Mouse (Mus musculus): ENCODE data around the gene Ciao1. TPM values are rescaled to one million over a fixed set of nuclear protein-coding genes. Genes with fewer than 3 reads are reported as not detected.
"Not testable (repeated sequence)": the region's sequence is repeated elsewhere in the genome, so short reads cannot be mapped to it uniquely, and the experiment has no call there.

Gene Ciao1
- 105 and 110 TPM in 2 replicates for polyA plus RNA-seq (2012; rRNA removed)

DNA sequence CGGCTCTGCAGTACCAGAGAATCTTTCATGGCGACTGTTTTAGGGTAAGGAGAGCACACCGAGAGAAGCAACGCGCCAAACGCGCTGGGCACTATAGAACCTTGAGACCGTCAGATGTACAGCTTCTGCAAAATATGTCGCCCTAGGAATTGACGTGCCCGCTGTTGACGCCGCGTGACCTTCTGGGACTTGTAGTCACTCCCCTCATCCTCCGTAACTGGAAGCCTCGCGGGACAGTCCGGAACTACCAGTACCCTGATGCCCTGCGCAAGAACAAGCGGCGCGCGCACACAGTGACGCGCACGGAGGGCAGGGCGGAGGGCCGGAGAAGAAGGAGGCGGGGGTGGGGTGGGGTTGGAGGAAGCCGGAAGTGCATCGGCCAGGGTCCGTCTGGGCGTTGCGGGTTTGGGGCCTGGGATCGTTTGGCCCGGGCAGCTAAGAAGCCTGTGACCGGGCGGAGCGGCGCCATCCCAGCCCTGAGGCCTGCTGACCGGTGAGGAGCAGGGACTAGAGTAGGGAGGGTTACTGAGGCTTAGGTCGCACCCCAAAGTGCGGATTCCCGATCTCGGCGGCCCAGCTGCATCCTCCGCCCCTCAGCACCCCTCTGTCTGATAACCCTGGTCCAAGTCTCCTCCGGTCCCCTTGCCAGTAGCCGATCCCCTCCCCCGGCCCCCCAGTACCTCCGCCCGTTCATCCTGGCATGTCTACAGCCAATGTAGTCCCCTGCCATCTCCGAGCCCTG lies at the start of gene Ciao1, which contains the start of gene Tmem127:
TSS of gene Ciao1 (minus strand) at position 225 of the 742 bp plus-strand sequence.
TSS of gene Tmem127 (plus strand) at position 317 of the 742 bp plus-strand sequence.
- peak within 1 kb of the TSS; percentile 68 for H3K27ac ChIP-seq (ENCODE audit: insufficient read depth, low read length)
- DNase-seq = peak; percentile 96 to 99
- peaks cover 7% of the 10 kb centered on the region; the same call in 1 of the 2 replicates for H3K4me1 ChIP-seq (ENCODE audit: control insufficient read depth, insufficient read depth, low read length)
- peak within 1 kb of the TSS; percentile 88 for H3K4me3 ChIP-seq (replicated peaks; ENCODE audit: insufficient read depth, low read depth, low read length)
- under 1% methylated on average over 53 of the region's 53 CpGs for WGBS
- TF ChIP-seq CTCF (IDR thresholded peaks at IDR 0.05; ENCODE audit: borderline replicate concordance, insufficient read depth, low read depth, low read length) (no peak), POLR2A (IDR thresholded peaks at IDR 0.05; ENCODE audit: borderline replicate concordance, insufficient read depth, low read length) (peak; percentile 74; the same call in 1 of the 2 replicates)
- no peaks in the 10 kb centered on the region for H3K27me3 ChIP-seq (ENCODE audit: control insufficient read depth, insufficient read depth, low read length)

DNA sequence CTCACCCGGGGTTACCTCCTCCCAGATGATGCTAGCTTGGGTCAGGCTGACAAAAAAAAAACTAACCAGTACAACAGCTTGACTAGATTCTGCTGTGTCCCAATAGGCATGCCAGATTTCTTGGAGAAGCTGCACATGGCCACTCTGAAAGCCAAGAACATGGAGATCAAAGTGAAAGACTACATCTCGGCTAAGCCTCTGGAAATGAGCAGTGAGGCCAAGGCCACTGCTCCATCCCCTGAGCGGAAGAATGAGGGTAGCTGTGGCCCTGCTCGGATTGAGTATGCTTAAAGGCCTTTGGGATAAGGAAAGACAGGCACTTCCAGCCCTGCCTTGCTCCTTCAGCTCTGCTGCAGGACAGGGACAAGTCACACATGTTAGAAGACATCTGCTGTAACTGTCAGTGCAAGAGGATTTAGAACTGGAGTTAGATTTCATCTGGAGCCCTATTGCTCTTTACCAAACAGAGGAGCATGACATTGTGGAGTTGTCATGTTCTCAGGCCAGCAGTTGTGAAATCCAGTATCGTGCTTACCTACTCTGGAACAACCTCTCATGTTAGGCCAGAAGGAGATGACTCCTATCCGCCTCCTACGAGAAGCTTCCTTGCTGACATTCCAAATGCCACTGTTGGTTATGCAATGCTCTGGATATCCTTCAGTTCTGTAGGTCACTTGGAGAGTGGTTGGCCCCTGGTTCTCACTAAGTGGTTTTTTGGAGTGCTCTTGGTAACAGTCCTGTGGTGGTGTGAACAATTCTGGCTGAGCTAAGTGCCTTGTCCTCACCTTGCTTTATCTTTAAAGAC lies 49.6 kb upstream of the Ciao1 start:
- Histone ChIP-seq H3K27ac (ENCODE audit: insufficient read depth, low read length) (no peak overlapping the region), H3K4me3 (replicated peaks; ENCODE audit: insufficient read depth, low read depth, low read length) (no peak overlapping the region), H3K27me3 (ENCODE audit: control insufficient read depth, insufficient read depth, low read length) (no peaks in the 10 kb centered on the region), H3K4me1 (ENCODE audit: control insufficient read depth, insufficient read depth, low read length) (no peaks in the 10 kb centered on the region; the same call in none of the 2 replicates)
- DNase-seq = no peak
- WGBS = 79% methylated on average over 7 of the region's 7 CpGs
- no peak for TF ChIP-seq POLR2A (IDR thresholded peaks at IDR 0.05; ENCODE audit: borderline replicate concordance, insufficient read depth, low read length)
- no peak for TF ChIP-seq CTCF (IDR thresholded peaks at IDR 0.05; ENCODE audit: borderline replicate concordance, insufficient read depth, low read depth, low read length)

DNA sequence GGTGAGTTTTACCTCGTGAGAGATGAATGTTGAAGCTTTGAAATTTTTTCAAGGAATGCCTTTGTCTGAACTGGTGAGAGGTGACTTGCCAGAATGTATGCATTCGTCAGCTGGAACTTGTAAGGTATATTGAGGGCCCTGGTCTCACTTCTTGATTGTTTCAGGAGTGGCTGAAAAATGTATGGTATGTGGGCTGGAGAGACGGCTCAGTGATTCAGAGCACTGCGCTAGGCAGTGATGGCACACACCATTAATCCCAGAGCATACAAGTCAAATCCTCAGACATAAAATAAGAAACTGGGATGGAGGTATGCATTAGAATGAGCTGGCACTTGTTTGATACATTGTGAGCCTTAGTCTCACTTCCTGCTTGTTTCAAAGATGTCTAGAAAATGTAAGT lies 44.6 kb upstream of the Ciao1 start:
- TF ChIP-seq POLR2A (IDR thresholded peaks at IDR 0.05; ENCODE audit: borderline replicate concordance, insufficient read depth, low read length) = no peak
- TF ChIP-seq CTCF (IDR thresholded peaks at IDR 0.05; ENCODE audit: borderline replicate concordance, insufficient read depth, low read depth, low read length) = no peak
- 90% methylated on average over 4 of the region's 4 CpGs for WGBS
- no peak for DNase-seq
- H3K4me1 ChIP-seq (ENCODE audit: control insufficient read depth, insufficient read depth, low read length) = no peaks in the 10 kb centered on the region; the same call in 1 of the 2 replicates
- no peaks in the 10 kb centered on the region for H3K27me3 ChIP-seq (ENCODE audit: control insufficient read depth, insufficient read depth, low read length)
- H3K27ac ChIP-seq (ENCODE audit: insufficient read depth, low read length) = no peak overlapping the region
- no peak overlapping the region for H3K4me3 ChIP-seq (replicated peaks; ENCODE audit: insufficient read depth, low read depth, low read length)

DNA sequence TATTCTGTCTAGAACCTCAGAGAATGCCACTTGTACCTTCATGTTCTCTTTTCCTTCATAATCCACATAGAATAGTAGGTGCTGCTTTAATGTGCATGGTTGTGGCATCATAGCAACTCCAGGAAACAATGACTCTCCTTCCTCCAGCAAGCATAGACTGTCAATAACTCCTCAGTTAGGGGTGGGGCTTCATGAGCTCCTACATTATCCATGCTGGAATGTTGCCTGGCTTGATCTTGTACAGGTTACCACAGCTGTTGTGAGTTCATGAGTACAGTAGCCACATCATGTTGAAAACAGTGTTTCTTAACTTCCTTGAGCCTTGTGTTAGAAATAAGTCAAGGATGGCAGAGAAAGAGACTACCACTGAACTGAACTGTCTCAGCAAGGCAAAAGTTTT lies 30.5 kb upstream of the Ciao1 start:
- no peak overlapping the region for H3K4me3 ChIP-seq (replicated peaks; ENCODE audit: insufficient read depth, low read depth, low read length)
- no peaks in the 10 kb centered on the region for H3K27me3 ChIP-seq (ENCODE audit: control insufficient read depth, insufficient read depth, low read length)
- H3K27ac ChIP-seq (ENCODE audit: insufficient read depth, low read length) = no peak overlapping the region
- no peak for DNase-seq
- peaks cover 4% of the 10 kb centered on the region; the same call in 1 of the 2 replicates for H3K4me1 ChIP-seq (ENCODE audit: control insufficient read depth, insufficient read depth, low read length)
- TF ChIP-seq POLR2A (IDR thresholded peaks at IDR 0.05; ENCODE audit: borderline replicate concordance, insufficient read depth, low read length) (no peak), CTCF (IDR thresholded peaks at IDR 0.05; ENCODE audit: borderline replicate concordance, insufficient read depth, low read depth, low read length) (no peak)

DNA sequence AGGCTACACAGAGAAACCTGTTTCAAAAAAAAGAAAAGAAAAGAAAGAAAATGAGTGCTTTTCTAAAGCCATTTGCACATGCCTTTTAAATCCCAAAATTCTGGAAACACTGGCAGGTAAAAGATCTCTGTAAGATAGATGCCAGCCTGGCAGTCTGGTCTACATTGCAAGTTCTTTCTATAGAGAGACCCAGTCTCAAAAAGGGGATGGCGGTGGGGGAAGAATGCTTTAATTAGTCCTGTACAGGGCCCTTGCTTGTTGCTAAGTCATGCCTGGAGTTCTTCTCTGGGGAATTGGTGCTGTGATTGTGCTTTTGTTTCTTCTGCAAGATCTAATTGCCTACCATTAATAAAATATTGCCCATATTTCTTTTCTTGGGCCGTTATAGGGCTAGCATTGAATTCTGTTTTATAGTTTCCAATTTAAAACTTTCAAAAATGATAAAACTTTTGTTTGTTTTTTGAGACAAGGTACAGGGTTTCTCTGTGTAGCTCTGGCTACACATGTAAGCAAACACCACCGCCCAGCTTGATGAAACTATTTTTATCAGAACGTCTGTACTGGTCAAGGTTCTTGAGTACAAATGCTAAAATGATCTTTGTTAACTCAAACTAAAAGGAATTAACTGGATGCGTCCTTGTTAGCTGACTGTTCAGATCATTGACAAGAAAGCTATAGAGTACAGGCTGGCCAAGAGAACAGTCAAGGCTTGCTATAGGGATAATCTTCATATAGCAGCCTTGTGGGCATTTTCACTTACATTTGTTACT lies 28.1 kb upstream of the Ciao1 start:
- TF ChIP-seq CTCF (IDR thresholded peaks at IDR 0.05; ENCODE audit: borderline replicate concordance, insufficient read depth, low read depth, low read length) = no peak
- H3K27me3 ChIP-seq (ENCODE audit: control insufficient read depth, insufficient read depth, low read length) = no peaks in the 10 kb centered on the region
- H3K27ac ChIP-seq (ENCODE audit: insufficient read depth, low read length) = no peak overlapping the region
- no peak overlapping the region for H3K4me3 ChIP-seq (replicated peaks; ENCODE audit: insufficient read depth, low read depth, low read length)
- 59% methylated on average over 5 of the region's 5 CpGs for WGBS
- DNase-seq = no peak
- peaks cover 4% of the 10 kb centered on the region; the same call in 1 of the 2 replicates for H3K4me1 ChIP-seq (ENCODE audit: control insufficient read depth, insufficient read depth, low read length)

DNA sequence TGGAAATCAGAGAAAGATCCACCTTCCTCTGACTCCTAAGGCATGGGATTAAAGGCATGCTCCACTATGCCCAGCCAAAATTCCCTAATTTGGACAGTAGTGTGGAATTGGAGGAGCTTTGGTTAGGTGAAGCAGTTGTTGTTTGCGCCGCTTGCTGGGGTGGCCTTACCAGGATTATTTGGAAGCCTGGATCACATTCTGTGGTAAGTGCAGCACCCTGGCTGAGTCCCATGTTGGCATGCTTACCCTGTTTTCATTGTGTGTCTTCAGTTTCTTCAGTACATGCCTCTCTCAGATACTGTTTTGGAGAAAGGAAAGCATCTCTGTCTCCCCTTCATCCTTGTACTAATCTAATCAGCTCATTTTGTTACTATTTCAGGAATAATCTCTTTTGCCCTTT lies 27.0 kb upstream of the Ciao1 start:
- 13% methylated on average over 2 of the region's 2 CpGs for WGBS
- TF ChIP-seq CTCF (IDR thresholded peaks at IDR 0.05; ENCODE audit: borderline replicate concordance, insufficient read depth, low read depth, low read length) (no peak), POLR2A (IDR thresholded peaks at IDR 0.05; ENCODE audit: borderline replicate concordance, insufficient read depth, low read length) (no peak)
- DNase-seq = no peak
- Histone ChIP-seq H3K27ac (ENCODE audit: insufficient read depth, low read length) (no peak overlapping the region), H3K4me3 (replicated peaks; ENCODE audit: insufficient read depth, low read depth, low read length) (no peak overlapping the region), H3K4me1 (ENCODE audit: control insufficient read depth, insufficient read depth, low read length) (peaks cover 4% of the 10 kb centered on the region; the same call in 1 of the 2 replicates), H3K27me3 (ENCODE audit: control insufficient read depth, insufficient read depth, low read length) (no peaks in the 10 kb centered on the region)

DNA sequence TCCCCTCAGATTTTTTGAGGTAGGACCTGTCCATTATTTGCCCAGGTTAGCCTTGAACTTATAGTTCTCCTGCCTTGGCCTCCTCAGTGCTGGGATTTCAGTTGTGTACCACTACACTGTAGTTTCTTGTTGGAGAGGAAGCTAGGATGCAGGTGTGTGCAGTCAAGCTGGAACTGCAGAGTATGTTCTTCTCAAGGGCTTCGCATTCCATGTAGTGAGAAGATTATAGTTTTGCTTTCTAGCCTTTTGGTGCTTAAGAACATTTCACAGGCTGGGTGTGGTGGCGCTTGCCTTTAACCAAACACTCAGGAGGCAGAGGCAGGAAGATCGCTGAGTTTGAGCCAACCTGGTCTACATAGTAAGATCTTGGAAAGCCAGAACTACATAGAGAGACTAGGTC lies 25.2 kb upstream of the Ciao1 start:
- H3K27ac ChIP-seq (ENCODE audit: insufficient read depth, low read length) = no peak overlapping the region
- no peaks in the 10 kb centered on the region; the same call in 1 of the 2 replicates for H3K4me1 ChIP-seq (ENCODE audit: control insufficient read depth, insufficient read depth, low read length)
- no peak for DNase-seq
- WGBS = 96% methylated on average over 3 of the region's 3 CpGs
- no peaks in the 10 kb centered on the region for H3K27me3 ChIP-seq (ENCODE audit: control insufficient read depth, insufficient read depth, low read length)
- H3K4me3 ChIP-seq (replicated peaks; ENCODE audit: insufficient read depth, low read depth, low read length) = no peak overlapping the region
- TF ChIP-seq POLR2A (IDR thresholded peaks at IDR 0.05; ENCODE audit: borderline replicate concordance, insufficient read depth, low read length) (no peak), CTCF (IDR thresholded peaks at IDR 0.05; ENCODE audit: borderline replicate concordance, insufficient read depth, low read depth, low read length) (no peak)

DNA sequence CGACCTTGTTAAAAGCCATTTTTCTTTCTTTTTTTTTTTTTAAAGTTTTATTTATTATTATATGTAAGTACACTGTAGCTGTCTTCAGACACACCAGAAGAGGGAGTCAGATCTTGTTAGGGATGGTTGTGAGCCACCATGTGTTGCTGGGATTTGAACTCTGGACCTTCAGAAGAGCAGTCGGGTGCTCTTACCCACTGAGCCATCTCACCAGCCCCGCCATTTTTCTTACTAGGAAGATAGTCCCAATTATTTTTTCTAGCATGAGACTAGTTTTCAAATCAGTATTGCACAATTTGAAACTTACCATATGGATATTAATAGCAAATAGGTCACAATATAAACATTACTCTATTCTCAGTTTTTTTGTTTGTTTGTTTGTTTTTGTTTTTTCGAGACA lies 24.4 kb upstream of the Ciao1 start:
- not testable (repeated sequence) for DNase-seq; H3K27me3 ChIP-seq (ENCODE audit: control insufficient read depth, insufficient read depth, low read length); H3K4me1 ChIP-seq (ENCODE audit: control insufficient read depth, insufficient read depth, low read length); H3K4me3 ChIP-seq (replicated peaks; ENCODE audit: insufficient read depth, low read depth, low read length); H3K27ac ChIP-seq (ENCODE audit: insufficient read depth, low read length)
- 84% methylated on average over 4 of the region's 4 CpGs for WGBS

Measured in cerebellum, adult 2 months (tissue).